Mouse (Mus musculus): ENCODE data around the gene Krt88.

Krt88 gene

GRCm38 (mm10) chr15:101479007-101479665, 31.6 kb downstream of the Krt88 start:
- DNase-seq (ENCODE audit: low read depth), result peak; percentile 33

DNA sequence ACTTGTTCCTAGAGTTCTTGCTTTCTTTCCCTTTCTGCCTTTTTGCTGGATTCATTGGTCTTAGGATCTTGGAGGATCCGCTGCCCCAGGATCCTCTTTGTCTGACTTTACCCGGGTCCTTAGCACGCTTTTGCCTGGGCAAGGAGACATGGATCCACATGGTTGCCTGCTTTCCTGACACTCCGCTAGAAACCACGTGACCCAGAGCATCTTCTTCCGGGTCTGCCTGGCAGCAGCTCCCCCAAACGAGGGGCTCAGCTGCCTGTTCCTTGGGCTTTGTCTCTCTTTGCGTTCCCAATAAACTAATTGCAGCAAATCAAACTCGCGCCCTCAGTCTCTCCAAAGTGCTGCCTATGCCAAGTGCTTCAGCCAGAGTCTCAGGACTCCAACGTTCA, 32.1 kb downstream of the Krt88 start:
- DNase-seq (ENCODE audit: low read depth), result no peak

- no peak for DNase-seq (ENCODE audit: low read depth)
These were observed 34.5 kb downstream of the Krt88 start for GRCm38 (mm10) chr15:101482056-101482455.

DNA sequence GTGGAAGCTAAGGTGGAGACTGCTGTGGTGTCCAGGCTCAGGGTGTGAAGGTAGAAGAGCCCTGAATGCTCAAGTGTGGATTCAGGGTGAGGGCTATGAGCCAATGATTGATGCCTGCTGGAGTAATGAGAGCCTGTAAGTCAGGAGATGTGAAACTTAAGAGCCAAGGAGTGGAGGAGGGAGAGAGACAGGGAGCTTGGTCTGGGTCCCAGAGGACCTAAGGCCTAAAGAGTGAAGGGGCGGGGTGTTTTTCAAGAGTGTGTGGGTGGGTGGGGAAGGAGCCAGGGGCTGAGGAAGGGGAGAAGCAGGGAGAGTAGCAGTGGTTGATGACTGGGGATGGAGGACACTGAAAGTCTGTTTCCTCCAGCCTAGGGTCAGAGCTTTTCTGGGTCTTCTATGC, 36.1 kb downstream of the Krt88 start:
- DNase-seq (ENCODE audit: low read depth), result no peak

GRCm38 (mm10) chr15:101484939-101485338, 37.4 kb downstream of the Krt88 start:
- DNase-seq (ENCODE audit: low read depth), result no peak

DNA sequence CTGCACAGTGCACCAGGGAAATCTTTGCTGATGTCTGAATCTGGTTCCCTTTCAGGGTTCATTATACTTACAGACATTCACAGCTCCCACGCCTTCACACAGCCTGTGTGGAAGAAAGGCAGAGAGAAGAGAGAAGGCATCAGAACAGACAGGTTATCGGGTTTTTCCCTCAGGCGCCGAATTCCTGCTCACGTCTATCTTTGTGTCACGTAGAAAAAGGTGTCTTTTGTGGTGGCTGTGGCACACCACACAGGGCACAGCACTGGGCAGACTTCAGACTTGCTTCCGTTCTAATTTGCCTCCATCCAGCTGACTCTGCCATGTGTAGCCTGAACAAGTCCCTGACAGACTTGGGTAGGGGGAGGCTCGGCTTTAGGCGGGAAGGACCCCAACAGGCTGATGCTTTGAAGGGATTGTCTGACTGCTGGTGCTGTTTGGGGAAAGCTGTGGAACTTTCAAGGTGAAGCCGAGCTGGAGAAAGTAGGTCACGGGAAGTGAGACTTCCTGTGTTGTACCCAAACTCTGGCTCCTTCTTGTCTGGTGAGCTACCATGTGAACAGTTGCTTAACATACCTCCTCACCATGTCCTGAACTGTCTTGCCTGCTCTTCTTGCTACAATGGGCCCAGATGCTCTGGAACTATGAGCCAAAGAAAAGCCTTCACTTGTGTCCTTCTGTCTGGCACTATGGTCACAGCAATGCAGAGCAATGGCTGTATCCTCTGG, 38.5 kb downstream of the Krt88 start:
- peak; percentile 28 for DNase-seq (ENCODE audit: low read depth)

GRCm38 (mm10) chr15:101491431-101491830, 43.9 kb downstream of the Krt88 start, which contains the start of gene Krt83:
Gene Krt83 (minus strand): TSS chr15:101491512.
- no peak for DNase-seq (ENCODE audit: low read depth)

GRCm38 (mm10) chr15:101492718-101493117, 45.2 kb downstream of the Krt88 start:
- DNase-seq (ENCODE audit: low read depth), result no peak

- DNase-seq (ENCODE audit: low read depth), result no peak
These were observed 46.2 kb downstream of the Krt88 start for GRCm38 (mm10) chr15:101493713-101494112.

GRCm38 (mm10) chr15:101494203-101494602, 46.7 kb downstream of the Krt88 start:
- DNase-seq (ENCODE audit: low read depth), result no peak

- DNase-seq (ENCODE audit: low read depth), result no peak
These were observed 47.7 kb downstream of the Krt88 start for GRCm38 (mm10) chr15:101495266-101495665.

GRCm38 (mm10) chr15:101497181-101497580, 49.6 kb downstream of the Krt88 start:
- no peak for DNase-seq (ENCODE audit: low read depth)

Data from naive thymus-derived CD4-positive, alpha-beta T cell, adult 2 months (primary cell).